Mouse (Mus musculus) spleen, adult 2 months (tissue): ENCODE measurements around the gene Mical2.

Experiments used
- CTCF ChIP-seq: fragments of 200-500 bp; IDR thresholded peaks from 2 replicates; pipeline ENCODE4 v1.5.1; 2011; ENCODE audit warnings: mild to moderate bottlenecking, inconsistent platforms; ENCODE audit not compliant: insufficient read depth, insufficient read length, insufficient replicate concordance; ENCODE audit errors: extremely low read depth
- POLR2A ChIP-seq: fragments of 200-500 bp; IDR thresholded peaks from 2 replicates; pipeline ENCODE4 v1.6.1; 2011; ENCODE audit warnings: low read depth, low read length, inconsistent platforms

DNA sequence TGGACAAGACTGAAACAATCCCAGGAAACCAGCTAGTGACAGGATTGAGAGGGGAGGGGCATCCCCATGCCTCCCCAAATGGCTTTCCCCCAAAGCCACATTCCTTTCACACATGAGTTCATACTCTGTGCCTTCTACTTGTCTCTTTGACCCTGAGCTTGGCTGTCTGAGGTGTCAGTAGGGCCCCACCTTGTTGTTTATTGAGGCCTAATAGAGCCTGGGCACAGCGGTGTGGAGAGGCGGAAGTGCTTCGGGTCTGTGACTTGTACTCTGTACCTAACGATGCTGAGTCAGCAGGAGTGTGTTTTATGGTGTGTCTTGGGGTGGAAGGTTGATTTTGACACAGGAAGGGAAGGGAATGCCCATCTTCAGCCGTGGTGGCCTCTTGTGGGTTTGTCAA is 26.4 kb downstream of the Mical2 start:
- TF ChIP-seq CTCF (no peak), POLR2A (no peak)
